Mouse (Mus musculus): ENCODE results near the gene Gm14862. TPM values are rescaled to one million over a fixed set of nuclear protein-coding genes. Genes with fewer than 3 reads are reported as not detected.

Gm14862 gene
- polyA plus RNA-seq, 1 experiment: not detected

GRCm38 (mm10) chrX:9274321-9274720, 17.6 kb upstream of the Gm14862 start:
- Histone ChIP-seq H3K27me3 (ENCODE audit: control insufficient read depth, insufficient read depth, insufficient read length) (no peaks in the 10 kb centered on the region), H3K36me3 (ENCODE audit: control insufficient read depth, insufficient read depth) (no peaks in the 10 kb centered on the region), H3K4me3 (no peak overlapping the region), H3K79me2 (ENCODE audit: control insufficient read depth, insufficient read depth) (no peaks in the 10 kb centered on the region), H3ac (ENCODE audit: control insufficient read depth, insufficient read length) (no peak overlapping the region), H3K4me2 (ENCODE audit: low read depth) (no peak overlapping the region)
- no peak for TF ChIP-seq E2F4 (IDR thresholded peaks at IDR 0.05; ENCODE audit: insufficient read depth)
- no peak for TF ChIP-seq MAX (IDR thresholded peaks at IDR 0.05; ENCODE audit: low read depth)
- no peak for TF ChIP-seq USF1 (IDR thresholded peaks at IDR 0.05; ENCODE audit: low read depth)
- no peak for TF ChIP-seq TCF12 (IDR thresholded peaks at IDR 0.05; ENCODE audit: insufficient read depth, poor library complexity, severe bottlenecking)
- no peak for TF ChIP-seq MYOD1 (IDR thresholded peaks at IDR 0.05; ENCODE audit: control insufficient read depth in 1 of 3, insufficient read length in 2 of 3, low read depth in 2 of 3)
- TF ChIP-seq POLR2AphosphoS2 (IDR thresholded peaks at IDR 0.05; ENCODE audit: insufficient read length, low read depth): no peak
- TF ChIP-seq REST (IDR thresholded peaks at IDR 0.05; ENCODE audit: insufficient read depth, insufficient read length): no peak
- TF ChIP-seq POLR2A (IDR thresholded peaks at IDR 0.05; ENCODE audit: insufficient read length, low read depth): no peak
- TF ChIP-seq SRF (IDR thresholded peaks at IDR 0.05; ENCODE audit: control insufficient read depth, insufficient read length, low read depth): no peak
- no peak for TF ChIP-seq TCF3 (IDR thresholded peaks at IDR 0.05; ENCODE audit: insufficient read length, low read depth)

- no peak overlapping the region for H3K4me3 ChIP-seq
- no peak for TF ChIP-seq REST (IDR thresholded peaks at IDR 0.05; ENCODE audit: insufficient read depth, insufficient read length)
- no peak for TF ChIP-seq TCF12 (IDR thresholded peaks at IDR 0.05; ENCODE audit: insufficient read depth, poor library complexity, severe bottlenecking)
- TF ChIP-seq CEBPB (IDR thresholded peaks at IDR 0.05; ENCODE audit: insufficient read depth, poor library complexity, severe bottlenecking): no peak
- no peak for TF ChIP-seq POLR2A (IDR thresholded peaks at IDR 0.05; ENCODE audit: insufficient read length, low read depth)
- TF ChIP-seq SRF (IDR thresholded peaks at IDR 0.05; ENCODE audit: control insufficient read depth, insufficient read length, low read depth): no peak
- no peak for TF ChIP-seq E2F4 (IDR thresholded peaks at IDR 0.05; ENCODE audit: insufficient read depth)
- TF ChIP-seq POLR2AphosphoS2 (IDR thresholded peaks at IDR 0.05; ENCODE audit: insufficient read length, low read depth): no peak
- no peak for TF ChIP-seq MYOD1 (IDR thresholded peaks at IDR 0.05; ENCODE audit: control insufficient read depth in 1 of 3, insufficient read length in 2 of 3, low read depth in 2 of 3)
- no peak for TF ChIP-seq MAX (IDR thresholded peaks at IDR 0.05; ENCODE audit: low read depth)
- TF ChIP-seq MYOG (IDR thresholded peaks at IDR 0.05; ENCODE audit: control insufficient read depth in 1 of 3, insufficient read depth in 1 of 3, insufficient read length in 2 of 3, low read depth in 2 of 3): no peak
- no peak for TF ChIP-seq USF1 (IDR thresholded peaks at IDR 0.05; ENCODE audit: low read depth)
- no peak for TF ChIP-seq TCF3 (IDR thresholded peaks at IDR 0.05; ENCODE audit: insufficient read length, low read depth)
- no peaks in the 10 kb centered on the region for H3K27me3 ChIP-seq (ENCODE audit: control insufficient read depth, insufficient read depth, insufficient read length)
- H3K4me2 ChIP-seq (ENCODE audit: low read depth): no peak overlapping the region
- H3K79me2 ChIP-seq (ENCODE audit: control insufficient read depth, insufficient read depth): no peaks in the 10 kb centered on the region
- H3K36me3 ChIP-seq (ENCODE audit: control insufficient read depth, insufficient read depth): no peaks in the 10 kb centered on the region
- H3ac ChIP-seq (ENCODE audit: control insufficient read depth, insufficient read length): no peak overlapping the region
Observed at GRCm38 (mm10) chrX:9273377-9274002, 16.8 kb upstream of the Gm14862 start.

- Histone ChIP-seq H3K4me3 (no peak within 1 kb of the TSS), H3K27me3 (ENCODE audit: control insufficient read depth, insufficient read depth, insufficient read length) (no peaks in the 10 kb centered on the region), H3K4me2 (ENCODE audit: low read depth) (no peak within 1 kb of the TSS), H3ac (ENCODE audit: control insufficient read depth, insufficient read length) (no peak within 1 kb of the TSS), H3K79me2 (ENCODE audit: control insufficient read depth, insufficient read depth) (no peaks in the 10 kb centered on the region), H3K36me3 (ENCODE audit: control insufficient read depth, insufficient read depth) (no peaks in the 10 kb centered on the region)
- TF ChIP-seq REST (IDR thresholded peaks at IDR 0.05; ENCODE audit: insufficient read depth, insufficient read length): no peak
- no peak for TF ChIP-seq CEBPB (IDR thresholded peaks at IDR 0.05; ENCODE audit: insufficient read depth, poor library complexity, severe bottlenecking)
- TF ChIP-seq POLR2A (IDR thresholded peaks at IDR 0.05; ENCODE audit: insufficient read length, low read depth): no peak
- no peak for TF ChIP-seq SRF (IDR thresholded peaks at IDR 0.05; ENCODE audit: control insufficient read depth, insufficient read length, low read depth)
- TF ChIP-seq E2F4 (IDR thresholded peaks at IDR 0.05; ENCODE audit: insufficient read depth): no peak
- no peak for TF ChIP-seq TCF3 (IDR thresholded peaks at IDR 0.05; ENCODE audit: insufficient read length, low read depth)
- no peak for TF ChIP-seq MYOD1 (IDR thresholded peaks at IDR 0.05; ENCODE audit: control insufficient read depth in 1 of 3, insufficient read length in 2 of 3, low read depth in 2 of 3)
- no peak for TF ChIP-seq MYOG (IDR thresholded peaks at IDR 0.05; ENCODE audit: control insufficient read depth in 1 of 3, insufficient read depth in 1 of 3, insufficient read length in 2 of 3, low read depth in 2 of 3)
- no peak for TF ChIP-seq TCF12 (IDR thresholded peaks at IDR 0.05; ENCODE audit: insufficient read depth, poor library complexity, severe bottlenecking)
- TF ChIP-seq MAX (IDR thresholded peaks at IDR 0.05; ENCODE audit: low read depth): no peak
- no peak for TF ChIP-seq POLR2AphosphoS2 (IDR thresholded peaks at IDR 0.05; ENCODE audit: insufficient read length, low read depth)
- no peak for TF ChIP-seq USF1 (IDR thresholded peaks at IDR 0.05; ENCODE audit: low read depth)
Observed at GRCm38 (mm10) chrX:9272460-9273361, 16.0 kb upstream of the Gm14862 start, which contains the start of gene Xk. Gene Xk, plus strand, starts transcription at chrX:9272756.

GRCm38 (mm10) chrX:9271947-9272459, 15.3 kb upstream of the Gm14862 start:
- Histone ChIP-seq H3K79me2 (ENCODE audit: control insufficient read depth, insufficient read depth) (no peaks in the 10 kb centered on the region), H3ac (ENCODE audit: control insufficient read depth, insufficient read length) (no peak overlapping the region), H3K27me3 (ENCODE audit: control insufficient read depth, insufficient read depth, insufficient read length) (no peaks in the 10 kb centered on the region), H3K4me2 (ENCODE audit: low read depth) (no peak overlapping the region), H3K36me3 (ENCODE audit: control insufficient read depth, insufficient read depth) (no peaks in the 10 kb centered on the region), H3K4me3 (no peak overlapping the region)
- TF ChIP-seq POLR2AphosphoS2 (IDR thresholded peaks at IDR 0.05; ENCODE audit: insufficient read length, low read depth): no peak
- no peak for TF ChIP-seq MAX (IDR thresholded peaks at IDR 0.05; ENCODE audit: low read depth)
- no peak for TF ChIP-seq MYOG (IDR thresholded peaks at IDR 0.05; ENCODE audit: control insufficient read depth in 1 of 3, insufficient read depth in 1 of 3, insufficient read length in 2 of 3, low read depth in 2 of 3)
- TF ChIP-seq TCF3 (IDR thresholded peaks at IDR 0.05; ENCODE audit: insufficient read length, low read depth): no peak
- TF ChIP-seq POLR2A (IDR thresholded peaks at IDR 0.05; ENCODE audit: insufficient read length, low read depth): no peak
- no peak for TF ChIP-seq REST (IDR thresholded peaks at IDR 0.05; ENCODE audit: insufficient read depth, insufficient read length)
- TF ChIP-seq MYOD1 (IDR thresholded peaks at IDR 0.05; ENCODE audit: control insufficient read depth in 1 of 3, insufficient read length in 2 of 3, low read depth in 2 of 3): no peak
- no peak for TF ChIP-seq CEBPB (IDR thresholded peaks at IDR 0.05; ENCODE audit: insufficient read depth, poor library complexity, severe bottlenecking)
- no peak for TF ChIP-seq USF1 (IDR thresholded peaks at IDR 0.05; ENCODE audit: low read depth)
- TF ChIP-seq E2F4 (IDR thresholded peaks at IDR 0.05; ENCODE audit: insufficient read depth): no peak
- TF ChIP-seq TCF12 (IDR thresholded peaks at IDR 0.05; ENCODE audit: insufficient read depth, poor library complexity, severe bottlenecking): no peak

All from myocyte (in vitro differentiated cells).